Mouse (Mus musculus) liver, postnatal 0 days (tissue): ENCODE measurements at regions not wholly inside any gene's neighbourhood (a gene's known extent, or its start where the extent isn't known, plus 50 kb on each side); places are given as distances from the start of the nearest gene placed in this dataset.

Source experiments
- ATAC-seq: fragments of 200-750 bp; cut with Nextera tagmentation; 2 replicates; pipeline ENCODE4 v1.8.0; 2017; ENCODE audit warnings: mild to moderate bottlenecking, moderate library complexity
- DNase-seq: peaks from one replicate; pipeline ENCODE4 v3.0.0-alpha.2; 2016
- H3K27ac ChIP-seq: fragments of 300-500 bp; sonication (generic); 2 replicates; pipeline ENCODE4 v1.5.1; 2014; ENCODE audit warnings: antibody characterized with exemption, moderate library complexity, mild to moderate bottlenecking, low read depth
- H3K27me3 ChIP-seq: fragments of 300-500 bp; sonication (generic); 2 replicates; pipeline ENCODE4 v1.6.1; 2014; ENCODE audit warnings: low read length, control low read depth, mixed read lengths; ENCODE audit not compliant: insufficient read depth
- H3K36me3 ChIP-seq: fragments of 300-500 bp; sonication (generic); replicated peaks from 2 replicates; pipeline ENCODE4 v1.6.1; 2014; ENCODE audit warnings: mild to moderate bottlenecking, control low read depth, low read length, moderate library complexity, mixed read lengths; ENCODE audit not compliant: insufficient read depth
- H3K4me1 ChIP-seq: fragments of 300-500 bp; sonication (generic); 2 replicates; pipeline ENCODE4 v1.6.1; 2014; ENCODE audit warnings: antibody characterized with exemption, mild to moderate bottlenecking, control low read depth; ENCODE audit not compliant: insufficient read depth
- H3K4me2 ChIP-seq: fragments of 300-500 bp; sonication (generic); 2 replicates; pipeline ENCODE4 v1.6.1; 2014; ENCODE audit warnings: low read depth, mild to moderate bottlenecking, low read length, moderate library complexity, mixed read lengths
- H3K4me3 ChIP-seq: fragments of 300-500 bp; sonication (generic); 2 replicates; pipeline ENCODE4 v1.5.1; 2014; ENCODE audit warnings: low read depth, low read length
- H3K9ac ChIP-seq: fragments of 300-500 bp; sonication (generic); replicated peaks from 2 replicates; pipeline ENCODE4 v1.6.1; 2014; ENCODE audit warnings: mild to moderate bottlenecking, moderate library complexity
- H3K9me3 ChIP-seq: fragments of 300-500 bp; sonication (generic); 2 replicates; pipeline ENCODE4 v1.6.1; 2016; ENCODE audit warnings: mild to moderate bottlenecking, control low read depth, low read length, mixed read lengths
- CTCF ChIP-seq: sonication (generic); IDR thresholded peaks from 2 replicates; pipeline ENCODE4 v1.5.1; 2016; ENCODE audit warnings: antibody characterized with exemption, low read depth
- EP300 ChIP-seq: IDR thresholded peaks from 2 replicates; pipeline ENCODE4 v1.6.1; 2016; ENCODE audit warnings: antibody characterized with exemption, low read depth, mild to moderate bottlenecking
- WGBS: fragments of 180-500 bp; shearing (Covaris S2); extraction: QIAGEN DNeasy Blood & Tissue Kit; methylation state at CpG from one replicate; pipeline ENCODE4 v1.1.7; 2014; ENCODE audit not compliant: insufficient replicate concordance; 5-methylcytosine and 5-hydroxymethylcytosine counted together

- Histone ChIP-seq H3K4me3 (no peak overlapping the region), H3K27ac (no peak overlapping the region), H3K9me3 (no peaks in the 10 kb centered on the region), H3K4me1 (no peaks in the 10 kb centered on the region), H3K9ac (no peak overlapping the region), H3K36me3 (no peaks in the 10 kb centered on the region), H3K27me3 (no peaks in the 10 kb centered on the region), H3K4me2 (no peak overlapping the region)
- WGBS: 68% methylated on average over 11 of the region's 11 CpGs
- DNase-seq (no peak), ATAC-seq (no peak)
- no peak for TF ChIP-seq EP300
- TF ChIP-seq CTCF: no peak
Observed at GRCm38 (mm10) chr8:103983860-103984594, 117.4 kb upstream of the Cdh5 start.

GRCm38 (mm10) chr8:103985640-103986039, 115.8 kb upstream of the Cdh5 start:
- no peak for DNase-seq
- Histone ChIP-seq H3K27me3 (no peaks in the 10 kb centered on the region), H3K9me3 (no peaks in the 10 kb centered on the region), H3K9ac (no peak overlapping the region), H3K4me1 (no peaks in the 10 kb centered on the region), H3K27ac (no peak overlapping the region), H3K4me2 (no peak overlapping the region), H3K4me3 (no peak overlapping the region), H3K36me3 (no peaks in the 10 kb centered on the region)
- TF ChIP-seq CTCF (no peak), EP300 (no peak)
- WGBS: 76% methylated on average over 2 of the region's 2 CpGs
- ATAC-seq: no peak

- H3K36me3 ChIP-seq: no peaks in the 10 kb centered on the region
- WGBS: 70% methylated on average over 2 of the region's 2 CpGs
- H3K27ac ChIP-seq: no peak overlapping the region
- no peak for ATAC-seq
- no peaks in the 10 kb centered on the region for H3K4me1 ChIP-seq
- no peaks in the 10 kb centered on the region for H3K9me3 ChIP-seq
- DNase-seq: no peak
- no peak overlapping the region for H3K9ac ChIP-seq
- no peak overlapping the region for H3K4me3 ChIP-seq
- TF ChIP-seq EP300 (no peak), CTCF (no peak)
- no peak overlapping the region for H3K4me2 ChIP-seq
- H3K27me3 ChIP-seq: no peaks in the 10 kb centered on the region
Observed at GRCm38 (mm10) chr8:103993897-103994296, 107.5 kb upstream of the Cdh5 start.

GRCm38 (mm10) chr8:103998143-103998542, 103.3 kb upstream of the Cdh5 start:
- Histone ChIP-seq H3K27ac (no peak overlapping the region), H3K27me3 (no peaks in the 10 kb centered on the region), H3K9ac (no peak overlapping the region), H3K4me1 (no peaks in the 10 kb centered on the region), H3K4me2 (no peak overlapping the region), H3K4me3 (no peak overlapping the region), H3K9me3 (no peaks in the 10 kb centered on the region), H3K36me3 (no peaks in the 10 kb centered on the region)
- no peak for ATAC-seq
- no peak for DNase-seq
- WGBS: 53% methylated on average over 6 of the region's 6 CpGs
- TF ChIP-seq EP300 (no peak), CTCF (no peak)

- H3K4me1 ChIP-seq: no peaks in the 10 kb centered on the region
- no peak overlapping the region for H3K27ac ChIP-seq
- no peaks in the 10 kb centered on the region for H3K9me3 ChIP-seq
- H3K9ac ChIP-seq: no peak overlapping the region
- H3K4me2 ChIP-seq: no peak overlapping the region
- TF ChIP-seq EP300: no peak
- TF ChIP-seq CTCF: no peak
- 71% methylated on average over 2 of the region's 2 CpGs for WGBS
- H3K4me3 ChIP-seq: no peak overlapping the region
- no peaks in the 10 kb centered on the region for H3K36me3 ChIP-seq
- DNase-seq (no peak), ATAC-seq (no peak)
- no peaks in the 10 kb centered on the region for H3K27me3 ChIP-seq
Observed at GRCm38 (mm10) chr8:104007209-104007608, 94.2 kb upstream of the Cdh5 start.

- Histone ChIP-seq H3K27ac (no peak overlapping the region), H3K9ac (no peak overlapping the region), H3K36me3 (no peaks in the 10 kb centered on the region), H3K4me2 (no peak overlapping the region), H3K4me1 (no peaks in the 10 kb centered on the region), H3K27me3 (no peaks in the 10 kb centered on the region), H3K9me3 (no peaks in the 10 kb centered on the region), H3K4me3 (no peak overlapping the region)
- no peak for ATAC-seq
- DNase-seq: no peak
- WGBS: 78% methylated on average over 5 of the region's 5 CpGs
- TF ChIP-seq CTCF: no peak
- no peak for TF ChIP-seq EP300
Observed at GRCm38 (mm10) chr8:104008756-104009155, 92.7 kb upstream of the Cdh5 start.
